Mouse (Mus musculus) forebrain, postnatal 0 days (tissue): ENCODE results near the gene Stub1. TPM values are rescaled to one million over a fixed set of nuclear protein-coding genes. Genes with fewer than 3 reads are reported as not detected.

ENCODE experiments used
- ATAC-seq: fragments of 200-750 bp; cut with Nextera tagmentation; 2 replicates; pipeline ENCODE4 v1.8.0; 2017; ENCODE audit warnings: mild to moderate bottlenecking, moderate library complexity
- DNase-seq: peaks from one replicate; pipeline ENCODE4 v3.0.0-alpha.2; 2015
- H3K27ac ChIP-seq: fragments of 300-500 bp; sonication (generic); 2 replicates; pipeline ENCODE4 v1.5.1; 2014; ENCODE audit warnings: low read depth, mild to moderate bottlenecking, antibody characterized with exemption, low read length, moderate library complexity, mixed read lengths
- H3K27me3 ChIP-seq: fragments of 300-500 bp; sonication (generic); 2 replicates; pipeline ENCODE4 v1.6.1; 2014; ENCODE audit warnings: mild to moderate bottlenecking, low read length, mixed read lengths; ENCODE audit not compliant: insufficient read depth
- H3K36me3 ChIP-seq: fragments of 300-500 bp; sonication (generic); 2 replicates; pipeline ENCODE4 v1.6.1; 2014; ENCODE audit warnings: mild to moderate bottlenecking, moderate library complexity; ENCODE audit not compliant: insufficient read depth
- H3K4me1 ChIP-seq: fragments of 300-500 bp; sonication (generic); 2 replicates; pipeline ENCODE4 v1.6.1; 2014; ENCODE audit warnings: antibody characterized with exemption; ENCODE audit not compliant: insufficient read depth
- H3K4me2 ChIP-seq: fragments of 300-500 bp; sonication (generic); 2 replicates; pipeline ENCODE4 v1.6.1; 2014; ENCODE audit warnings: low read depth, mild to moderate bottlenecking, moderate library complexity
- H3K4me3 ChIP-seq: fragments of 300-500 bp; sonication (generic); 2 replicates; pipeline ENCODE4 v1.5.1; 2014; ENCODE audit warnings: low read depth, low read length, mixed read lengths
- H3K9ac ChIP-seq: fragments of 300-500 bp; sonication (generic); 2 replicates; pipeline ENCODE4 v1.6.1; 2014; ENCODE audit warnings: mild to moderate bottlenecking
- H3K9me3 ChIP-seq: fragments of 300-500 bp; sonication (generic); 2 replicates; pipeline ENCODE4 v1.6.1; 2016; ENCODE audit warnings: low read length
- CTCF ChIP-seq: sonication (generic); IDR thresholded peaks from 2 replicates; pipeline ENCODE4 v1.5.1; 2016; ENCODE audit warnings: antibody characterized with exemption, control low read depth, low read depth
- WGBS: fragments of 180-500 bp; shearing (Covaris S2); extraction: QIAGEN DNeasy Blood & Tissue Kit; methylation state at CpG from one replicate; pipeline ENCODE4 v1.1.7; 2014; 5-methylcytosine and 5-hydroxymethylcytosine counted together
- microRNA-seq, 2 experiments: library from miRNA; unstranded; fragments of <30 nt; microRNA quantifications; one replicate each; pipeline ENCODE4; 2016
- polyA plus RNA-seq: library from polyadenylated mRNA; unstranded; fragments of >200 nt; fragmentation: Nextera tagmentation; extraction: Ambion mirVana; gene quantifications from 2 replicates; pipeline ENCODE4 v1.2.1, GENCODE M21; 2015
- total RNA-seq: library from RNA; depleted of rRNA; stranded (reverse); fragments of >200 nt; gene quantifications from 2 replicates; pipeline ENCODE4 v1.2.3, GENCODE M21; 2014; rRNA removed

Gene Stub1
- total and polyA plus RNA-seq, 2 experiments from 2014 or later: 238 to 324 TPM

DNA sequence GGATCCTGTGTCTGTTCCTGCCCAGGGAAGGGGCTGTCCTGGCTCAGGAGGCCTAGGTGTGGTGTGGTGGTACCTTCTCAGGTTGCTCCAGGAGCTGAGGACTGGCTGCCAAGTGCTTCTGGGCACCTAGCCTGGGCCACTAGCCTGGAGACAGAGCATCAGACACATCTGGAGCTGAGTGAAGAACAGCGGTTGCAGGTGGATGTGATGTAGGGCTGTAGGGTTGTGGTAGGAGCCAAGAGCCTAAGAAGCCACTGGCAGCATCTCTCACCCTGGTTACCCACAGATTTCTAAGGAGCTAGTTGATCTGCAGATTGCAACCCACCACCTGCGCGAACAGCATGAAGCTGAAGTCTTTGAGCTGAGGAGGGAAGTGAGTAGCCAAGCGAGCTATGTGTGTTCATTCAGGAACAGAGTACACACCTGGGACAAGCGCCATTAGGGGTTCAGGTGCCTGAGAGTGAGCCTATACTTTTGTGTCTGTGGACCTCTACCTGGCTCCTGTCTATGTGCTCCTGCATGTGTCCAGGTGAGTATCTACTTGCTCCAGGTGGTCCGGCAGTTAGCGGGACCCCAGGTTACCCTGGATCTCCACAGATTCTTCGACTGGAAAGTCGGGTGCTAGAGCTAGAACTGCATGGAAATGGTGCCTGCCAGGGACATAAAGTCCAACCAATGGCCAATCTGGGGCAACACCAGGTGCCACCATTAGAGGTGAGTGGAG lies 46.3 kb downstream of the Stub1 start:
- peaks cover 6% of the 10 kb centered on the region for H3K4me1 ChIP-seq
- TF ChIP-seq CTCF: no peak
- H3K27me3 ChIP-seq: no peaks in the 10 kb centered on the region
- peaks cover 36% of the 10 kb centered on the region for H3K36me3 ChIP-seq
- no peak overlapping the region for H3K4me2 ChIP-seq
- DNase-seq: no peak
- no peaks in the 10 kb centered on the region for H3K9me3 ChIP-seq
- ATAC-seq: no peak
- H3K4me3 ChIP-seq: no peak overlapping the region
- H3K27ac ChIP-seq: no peak overlapping the region
- WGBS: 93% methylated on average over 9 of the region's 9 CpGs
- no peak overlapping the region for H3K9ac ChIP-seq

DNA sequence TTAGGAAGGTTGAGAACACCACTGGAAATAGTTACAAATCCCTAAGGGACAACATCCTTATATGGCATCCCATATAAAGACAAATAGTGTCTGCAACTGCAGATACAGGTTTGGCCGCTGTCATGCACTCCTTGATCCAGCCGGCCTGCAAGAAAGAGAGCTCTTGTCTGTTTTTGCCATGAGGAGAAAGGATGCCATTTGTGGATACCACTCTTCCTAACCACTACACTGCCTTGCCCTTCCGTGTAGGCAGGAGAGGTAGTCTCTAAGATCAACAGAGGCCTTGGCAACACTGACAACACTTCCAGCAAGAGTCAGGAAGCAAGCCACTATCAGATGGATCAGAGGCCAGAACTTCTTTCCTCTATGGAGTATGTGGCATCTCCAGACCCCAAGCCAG lies 46.9 kb downstream of the Stub1 start, which contains the start of gene Ccdc78:
Ccdc78 (plus strand) TSS at position 301 of the 400 bp plus-strand sequence.
- WGBS: 78% methylated on average over 3 of the region's 3 CpGs
- DNase-seq (no peak), ATAC-seq (no peak)
- Histone ChIP-seq H3K9ac (peak within 1 kb of the TSS; percentile 70), H3K4me1 (peaks cover 6% of the 10 kb centered on the region), H3K27me3 (no peaks in the 10 kb centered on the region), H3K4me3 (peak within 1 kb of the TSS; percentile 70), H3K4me2 (peak within 1 kb of the TSS; percentile 82), H3K36me3 (peaks cover 43% of the 10 kb centered on the region), H3K9me3 (no peaks in the 10 kb centered on the region), H3K27ac (peak within 1 kb of the TSS; percentile 81)
- no peak for TF ChIP-seq CTCF

DNA sequence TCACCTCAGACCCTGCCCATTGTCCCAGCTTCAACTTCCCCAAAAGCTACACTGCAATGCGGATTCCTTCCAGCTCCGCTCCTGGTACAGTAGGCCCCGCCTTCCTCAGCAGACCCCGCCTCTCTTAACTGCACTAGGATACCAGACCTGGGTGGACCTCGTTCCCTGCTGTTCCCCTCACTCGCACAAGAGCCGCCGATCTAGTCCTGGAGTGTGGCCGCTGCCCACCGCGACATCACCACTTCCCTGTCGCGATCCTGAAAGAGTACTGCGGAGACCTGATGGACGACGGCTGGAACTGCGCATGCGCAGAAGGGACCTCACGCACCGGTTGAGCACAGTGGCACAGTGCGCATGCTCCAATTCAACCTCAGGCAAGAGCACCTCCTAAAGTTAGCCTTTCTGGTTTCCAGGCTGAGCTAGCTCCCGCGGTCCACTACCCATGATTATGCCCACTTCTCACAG lies 47.9 kb downstream of the Stub1 start, which contains the start of gene Haghl:
Haghl (minus strand) TSS at position 393 of the 465 bp plus-strand sequence.
- TF ChIP-seq CTCF: no peak
- Histone ChIP-seq H3K27ac (peak within 1 kb of the TSS; percentile 81), H3K36me3 (peaks cover 49% of the 10 kb centered on the region), H3K4me3 (peak within 1 kb of the TSS; percentile 70), H3K27me3 (no peaks in the 10 kb centered on the region), H3K4me2 (peak within 1 kb of the TSS; percentile 82), H3K9ac (peak within 1 kb of the TSS; percentile 70), H3K4me1 (peaks cover 6% of the 10 kb centered on the region), H3K9me3 (no peaks in the 10 kb centered on the region)
- WGBS: under 1% methylated on average over 23 of the region's 23 CpGs
- ATAC-seq (peak; percentile 89), DNase-seq (peak; percentile 99)

DNA sequence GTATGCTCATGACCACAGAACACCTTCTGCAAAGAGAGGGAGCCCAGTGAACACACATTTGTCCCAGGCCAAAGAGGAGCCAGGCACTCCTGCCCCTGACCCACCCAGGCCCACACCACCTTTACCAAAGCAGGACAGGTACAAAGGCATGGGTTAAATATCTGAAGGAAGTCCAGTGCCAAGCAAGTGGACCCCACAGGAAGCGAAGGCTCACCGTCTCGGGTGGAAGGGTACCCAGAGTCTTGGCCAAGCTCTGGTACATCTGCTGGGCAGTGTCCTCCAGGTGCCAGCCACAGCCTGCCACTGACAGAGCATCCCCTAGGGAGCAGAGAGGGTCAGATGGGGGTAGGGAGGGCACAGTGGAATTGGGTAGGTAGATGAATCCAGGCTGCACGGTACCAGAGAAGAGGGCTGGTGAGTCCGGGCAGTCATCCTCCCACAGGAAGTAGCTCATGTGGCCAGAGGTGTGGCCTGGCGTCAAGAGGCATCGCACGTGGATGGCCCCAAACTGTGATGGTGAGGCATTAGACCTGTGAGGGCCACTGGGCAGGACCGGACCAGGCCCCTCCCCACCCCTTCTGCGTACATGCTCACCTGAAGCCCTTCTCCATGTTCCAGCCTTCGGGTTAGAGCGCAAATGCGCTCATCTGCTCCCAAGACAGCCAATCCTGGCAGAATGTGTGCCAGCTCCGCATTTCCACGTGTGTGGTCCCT lies 49.2 kb downstream of the Stub1 start:
- TF ChIP-seq CTCF: no peak
- DNase-seq (no peak), ATAC-seq (no peak)
- Histone ChIP-seq H3K27me3 (no peaks in the 10 kb centered on the region), H3K9ac (peak overlapping the region; percentile 70), H3K27ac (no peak overlapping the region), H3K4me3 (peak overlapping the region; percentile 70), H3K9me3 (no peaks in the 10 kb centered on the region), H3K4me2 (peak overlapping the region; percentile 82), H3K4me1 (peaks cover 6% of the 10 kb centered on the region), H3K36me3 (peaks cover 51% of the 10 kb centered on the region)
- 72% methylated on average over 15 of the region's 15 CpGs for WGBS

- TF ChIP-seq CTCF: no peak
- Histone ChIP-seq H3K36me3 (peaks cover 51% of the 10 kb centered on the region), H3K4me2 (no peak overlapping the region), H3K9ac (no peak overlapping the region; the same call in 1 of the 2 replicates), H3K4me3 (no peak overlapping the region), H3K27ac (no peak overlapping the region), H3K27me3 (no peaks in the 10 kb centered on the region), H3K9me3 (no peaks in the 10 kb centered on the region), H3K4me1 (peaks cover 6% of the 10 kb centered on the region)
- no peak for ATAC-seq
- 62% methylated on average over 7 of the region's 7 CpGs for WGBS
- DNase-seq: no peak
These were observed 50.1 kb downstream of the Stub1 start for GRCm38 (mm10) chr17:25783086-25783485.

GRCm38 (mm10) chr17:25781339-25781738 lies 51.9 kb downstream of the Stub1 start:
- no peaks in the 10 kb centered on the region for H3K27me3 ChIP-seq
- WGBS: 78% methylated on average over 6 of the region's 6 CpGs
- no peak overlapping the region for H3K4me2 ChIP-seq
- no peaks in the 10 kb centered on the region for H3K9me3 ChIP-seq
- peaks cover 49% of the 10 kb centered on the region for H3K36me3 ChIP-seq
- H3K9ac ChIP-seq: no peak overlapping the region
- no peak overlapping the region for H3K4me3 ChIP-seq
- ATAC-seq (no peak), DNase-seq (no peak)
- no peak overlapping the region for H3K27ac ChIP-seq
- peaks cover 6% of the 10 kb centered on the region for H3K4me1 ChIP-seq
- no peak for TF ChIP-seq CTCF

Small RNA genes lying within 50 kb of the gene (microRNA-seq; reads per million reads assigned to microRNA genes)
- gene Mir3082 (0.39 to 0.49 reads per million in 2 experiments), gene Mir6966 (0 to 0.24 reads per million in 2 experiments)

Other genes starting within 250 kb of the Stub1 start
- gene Gng13, start 116.2 kb downstream of the Stub1 start, total RNA-seq: 8.2 and 23.2 TPM in 2 replicates
- 17.0 and 24.5 TPM in 2 replicates for gene Gng13, start 116.2 kb downstream of the Stub1 start, polyA plus RNA-seq
- gene Chtf18, start 106.0 kb downstream of the Stub1 start, total RNA-seq: 2.2 and 3.7 TPM in 2 replicates
- gene Chtf18, start 106.0 kb downstream of the Stub1 start, polyA plus RNA-seq: 2.3 and 3.3 TPM in 2 replicates
- gene Rpusd1, start 105.7 kb downstream of the Stub1 start, total RNA-seq: 6.5 and 8.0 TPM in 2 replicates
- 30.0 and 30.7 TPM in 2 replicates for gene Rpusd1, start 105.7 kb downstream of the Stub1 start, polyA plus RNA-seq
- gene Mslnl, start 97.4 kb downstream of the Stub1 start, total RNA-seq: 0.10 TPM in 1 of 2 replicates, not detected in the other
- not detected in 2 replicates for gene Mslnl, start 97.4 kb downstream of the Stub1 start, polyA plus RNA-seq
- gene Msln, start 79.0 kb downstream of the Stub1 start, total RNA-seq: 2.1 and 4.0 TPM in 2 replicates
- gene Msln, start 79.0 kb downstream of the Stub1 start, polyA plus RNA-seq: 0.97 and 1.3 TPM in 2 replicates
- 31.0 and 35.0 TPM in 2 replicates for gene Narfl, start 59.6 kb downstream of the Stub1 start, total RNA-seq
- gene Narfl, start 59.6 kb downstream of the Stub1 start, polyA plus RNA-seq: 30.4 and 30.8 TPM in 2 replicates
- gene Haghl, start 47.7 kb downstream of the Stub1 start, total RNA-seq: 118 and 141 TPM in 2 replicates
- gene Haghl, start 47.7 kb downstream of the Stub1 start, polyA plus RNA-seq: 139 and 154 TPM in 2 replicates
- 0.31 TPM in 1 of 2 replicates, not detected in the other for gene Ccdc78, start 46.8 kb downstream of the Stub1 start, total RNA-seq
- 0.36 and 0.45 TPM in 2 replicates for gene Ccdc78, start 46.8 kb downstream of the Stub1 start, polyA plus RNA-seq
- 82.5 and 84.2 TPM in 2 replicates for gene Fam173a, start 40.5 kb downstream of the Stub1 start, total RNA-seq
- gene Fam173a, start 40.5 kb downstream of the Stub1 start, polyA plus RNA-seq: 76.0 and 78.3 TPM in 2 replicates
- 0.31 TPM in 1 of 2 replicates, not detected in the other for gene AC134908.4, start 37.7 kb downstream of the Stub1 start, total RNA-seq
- gene AC134908.4, start 37.7 kb downstream of the Stub1 start, polyA plus RNA-seq: 1.1 TPM in 1 of 2 replicates, not detected in the other
- gene Metrn, start 36.3 kb downstream of the Stub1 start, total RNA-seq: 136 and 148 TPM in 2 replicates
- gene Metrn, start 36.3 kb downstream of the Stub1 start, polyA plus RNA-seq: 56.9 and 59.3 TPM in 2 replicates
- 97.6 and 133 TPM in 2 replicates for gene Fbxl16, start 24.3 kb downstream of the Stub1 start, total RNA-seq
- gene Fbxl16, start 24.3 kb downstream of the Stub1 start, polyA plus RNA-seq: 27.1 and 58.7 TPM in 2 replicates
- gene Wdr24, start 9.8 kb downstream of the Stub1 start, total RNA-seq: 36.5 and 37.5 TPM in 2 replicates
- gene Wdr24, start 9.8 kb downstream of the Stub1 start, polyA plus RNA-seq: 23.2 and 24.5 TPM in 2 replicates
- gene Jmjd8, start 4.5 kb downstream of the Stub1 start, total RNA-seq: 44.3 and 52.2 TPM in 2 replicates
- gene Jmjd8, start 4.5 kb downstream of the Stub1 start, polyA plus RNA-seq: 46.7 and 49.5 TPM in 2 replicates
- gene Rhbdl1, start 3.9 kb upstream of the Stub1 start, total RNA-seq: 85.4 and 90.7 TPM in 2 replicates
- gene Rhbdl1, start 3.9 kb upstream of the Stub1 start, polyA plus RNA-seq: 77.6 and 83.3 TPM in 2 replicates
- 23.2 and 23.8 TPM in 2 replicates for gene Gm20683, start 8.4 kb upstream of the Stub1 start, total RNA-seq
- 9.2 and 12.3 TPM in 2 replicates for gene Gm20683, start 8.4 kb upstream of the Stub1 start, polyA plus RNA-seq
- 35.4 and 53.1 TPM in 2 replicates for gene Rhot2, start 11.4 kb upstream of the Stub1 start, total RNA-seq
- gene Rhot2, start 11.4 kb upstream of the Stub1 start, polyA plus RNA-seq: 8.1 and 11.3 TPM in 2 replicates
- gene Wdr90, start 28.1 kb upstream of the Stub1 start, total RNA-seq: 29.8 and 40.2 TPM in 2 replicates
- 8.0 and 13.2 TPM in 2 replicates for gene Wdr90, start 28.1 kb upstream of the Stub1 start, polyA plus RNA-seq
- gene Mcrip2, start 35.4 kb upstream of the Stub1 start, total RNA-seq: 10.3 and 16.5 TPM in 2 replicates
- 32.5 and 37.1 TPM in 2 replicates for gene Mcrip2, start 35.4 kb upstream of the Stub1 start, polyA plus RNA-seq
- 37.0 and 41.7 TPM in 2 replicates for gene Mettl26, start 41.7 kb upstream of the Stub1 start, total RNA-seq
- gene Mettl26, start 41.7 kb upstream of the Stub1 start, polyA plus RNA-seq: 43.1 and 62.2 TPM in 2 replicates
- gene Wfikkn1, start 47.5 kb upstream of the Stub1 start, total RNA-seq: 0.23 and 1.5 TPM in 2 replicates
- gene Wfikkn1, start 47.5 kb upstream of the Stub1 start, polyA plus RNA-seq: 0.28 and 0.29 TPM in 2 replicates
- 30.9 and 31.4 TPM in 2 replicates for gene Rab40c, start 86.3 kb upstream of the Stub1 start, total RNA-seq
- 40.3 and 46.1 TPM in 2 replicates for gene Rab40c, start 86.3 kb upstream of the Stub1 start, polyA plus RNA-seq
- gene Pigq, start 111.5 kb upstream of the Stub1 start, total RNA-seq: 42.2 and 50.6 TPM in 2 replicates
- 58.1 and 63.7 TPM in 2 replicates for gene Pigq, start 111.5 kb upstream of the Stub1 start, polyA plus RNA-seq
- gene Nhlrc4, start 111.6 kb upstream of the Stub1 start, total RNA-seq: not detected in 2 replicates
- gene Nhlrc4, start 111.6 kb upstream of the Stub1 start, polyA plus RNA-seq: 0.44 TPM in 1 of 2 replicates, not detected in the other
- 0.10 TPM in 1 of 2 replicates, not detected in the other for gene A930017K11Rik, start 119.2 kb upstream of the Stub1 start, total RNA-seq
- 0.07 TPM in 1 of 2 replicates, not detected in the other for gene A930017K11Rik, start 119.2 kb upstream of the Stub1 start, polyA plus RNA-seq
- gene Capn15, start 152.4 kb upstream of the Stub1 start, total RNA-seq: 24.7 and 24.9 TPM in 2 replicates
- gene Capn15, start 152.4 kb upstream of the Stub1 start, polyA plus RNA-seq: 11.4 and 15.2 TPM in 2 replicates
- gene Rab11fip3, start 236.2 kb upstream of the Stub1 start, total RNA-seq: 21.5 and 30.0 TPM in 2 replicates
- 11.6 and 15.4 TPM in 2 replicates for gene Rab11fip3, start 236.2 kb upstream of the Stub1 start, polyA plus RNA-seq